Mouse (Mus musculus) R1 (cell line): Measurements from ENCODE around the gene Ggn.
"Not testable (repeated sequence)": the region's sequence is repeated elsewhere in the genome, so short reads cannot be mapped to it uniquely, and the experiment has no call there.

Source experiments
- DNase-seq: peaks from one replicate; pipeline ENCODE4 v3.0.0-alpha.2; 2018; ENCODE audit warnings: low read depth, low spot score

Gene Ggn

GRCm38 (mm10) chr7:29170066-29170754 is at the start of gene Ggn, which contains the start of gene Spred3:
Gene Ggn (plus strand): TSS chr7:29170210.
Gene Spred3 (minus strand): TSS chr7:29170411.
- peak; percentile 92 for DNase-seq

- peak; percentile 49 for DNase-seq
Measured at GRCm38 (mm10) chr7:29122821-29123220, 47.2 kb upstream of the Ggn start.

DNA sequence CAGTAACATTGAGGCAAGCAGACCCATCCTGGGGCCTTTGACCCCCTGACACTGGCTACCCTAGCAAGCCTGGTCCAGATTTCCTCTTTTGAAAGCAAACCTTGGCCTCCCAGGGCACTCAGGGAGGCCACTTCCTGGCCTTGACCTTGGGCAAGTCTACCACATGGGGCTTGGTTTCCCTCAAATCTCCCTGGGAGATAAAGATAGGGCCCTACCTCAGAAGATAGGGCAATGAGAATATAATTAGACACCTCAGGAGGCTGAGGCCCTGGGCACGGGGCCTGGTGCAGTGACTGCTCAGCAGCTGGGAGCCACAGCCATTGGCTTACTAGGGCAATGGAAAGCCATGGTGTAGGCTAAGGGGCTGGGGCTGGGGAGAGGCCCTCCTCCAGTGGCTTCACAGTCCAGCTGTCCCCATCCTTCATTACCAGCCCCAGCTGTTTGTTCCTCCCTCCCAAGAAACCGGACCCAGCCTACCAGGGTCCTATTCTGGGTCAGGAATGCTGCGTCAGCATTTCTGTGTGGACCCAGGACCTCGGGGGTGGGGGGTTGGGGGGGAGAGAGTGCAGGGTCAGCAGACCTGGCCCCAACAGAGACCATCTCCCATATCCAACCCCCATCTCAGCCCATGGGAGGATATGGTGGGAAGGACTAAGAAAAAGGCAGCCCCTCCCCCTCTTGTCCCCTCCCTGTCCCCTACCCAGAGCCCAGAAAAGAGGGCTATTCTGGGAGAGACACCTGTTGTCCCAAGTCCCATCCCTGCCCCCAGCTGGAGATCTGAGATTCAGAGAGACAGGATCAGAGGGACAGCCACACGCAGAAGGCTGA is 46.3 kb upstream of the Ggn start:
- DNase-seq: no peak

- peak; percentile 95 for DNase-seq
Measured at GRCm38 (mm10) chr7:29124970-29125369, 45.0 kb upstream of the Ggn start, which contains the start of gene Ryr1. Gene Ryr1 (minus strand): TSS chr7:29125179.

- DNase-seq: peak; percentile 87
Measured at GRCm38 (mm10) chr7:29126173-29126915, 43.7 kb upstream of the Ggn start.

- peak; percentile 48 for DNase-seq
Measured at GRCm38 (mm10) chr7:29128725-29129124, 41.3 kb upstream of the Ggn start.

DNA sequence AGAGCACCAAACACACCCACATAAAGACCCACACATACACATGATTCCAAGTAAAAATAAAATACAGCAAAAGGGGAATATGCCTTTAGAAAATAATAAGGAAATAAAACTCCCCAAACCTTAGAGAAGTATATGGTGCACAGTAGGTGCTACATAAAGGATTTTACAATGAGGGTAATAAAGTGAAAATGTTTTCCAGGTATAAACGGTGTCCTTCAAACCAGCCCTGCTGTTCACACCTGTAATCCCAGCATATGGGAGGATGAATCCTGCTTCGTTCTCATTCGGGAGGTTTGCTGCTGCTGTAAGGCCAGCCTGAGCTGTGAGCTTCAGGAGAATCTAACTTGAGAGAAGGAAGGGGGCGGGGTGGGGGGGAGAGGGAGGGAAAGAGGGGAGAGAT is 35.8 kb upstream of the Ggn start:
- no peak for DNase-seq

DNA sequence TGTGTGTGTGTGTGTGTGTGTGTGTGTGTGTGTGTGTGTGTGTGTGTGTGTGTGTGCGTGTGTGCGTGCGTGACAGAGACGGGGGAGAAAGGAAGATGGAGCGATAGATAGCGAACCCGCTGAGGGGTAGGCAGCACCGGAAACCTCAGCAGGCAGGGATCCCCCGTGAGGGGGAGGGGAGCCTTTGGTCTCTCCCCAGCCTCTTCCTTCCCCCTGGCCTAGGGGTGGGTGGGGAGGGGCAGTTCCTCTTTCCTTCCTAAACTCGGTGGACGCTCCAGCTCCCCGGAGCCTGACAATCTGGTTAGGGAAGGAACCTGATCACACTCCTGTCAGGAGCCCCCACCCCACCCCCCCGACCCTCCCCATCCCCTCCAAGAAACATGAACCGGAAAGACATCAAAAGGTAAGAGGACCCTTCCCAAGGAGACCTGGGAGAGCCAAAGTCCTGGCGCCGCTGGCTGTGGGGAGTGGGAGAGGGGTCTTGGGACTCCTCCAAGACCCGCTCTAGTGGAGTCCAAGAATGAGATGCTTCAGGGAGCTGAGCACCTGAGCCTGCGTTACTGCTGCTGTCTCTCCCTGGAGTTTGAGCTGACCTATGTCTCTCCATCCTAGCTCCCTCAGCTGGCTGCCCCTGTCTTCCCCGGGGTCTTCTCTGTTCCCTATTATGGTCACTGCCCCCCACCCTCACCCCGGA is 35.2 kb upstream of the Ggn start, which contains the start of gene Rasgrp4:
TSS of gene Rasgrp4 (plus strand) at position 159 of the 694 bp plus-strand sequence.
- DNase-seq: peak; percentile 61

DNA sequence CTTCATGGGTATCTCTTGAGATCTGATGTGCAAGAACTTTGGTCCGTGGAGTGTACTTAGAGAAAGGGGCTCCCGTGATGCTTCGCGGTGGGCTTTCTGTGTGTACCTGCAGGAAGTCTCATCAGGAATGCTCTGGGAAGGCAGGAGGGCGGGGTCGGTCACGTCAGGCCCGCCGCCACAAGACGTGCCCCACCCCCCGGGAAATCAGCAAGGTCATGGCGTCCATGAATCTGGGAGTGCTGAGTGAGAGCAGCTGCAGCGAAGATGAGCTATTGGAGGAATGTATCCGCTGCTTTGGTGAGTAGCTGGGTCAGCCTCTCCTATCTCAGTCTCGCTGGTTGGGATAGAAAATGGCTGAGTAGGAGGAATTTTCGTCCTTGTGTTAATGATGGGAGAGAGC is 32.6 kb upstream of the Ggn start:
- DNase-seq: peak; percentile 97

DNA sequence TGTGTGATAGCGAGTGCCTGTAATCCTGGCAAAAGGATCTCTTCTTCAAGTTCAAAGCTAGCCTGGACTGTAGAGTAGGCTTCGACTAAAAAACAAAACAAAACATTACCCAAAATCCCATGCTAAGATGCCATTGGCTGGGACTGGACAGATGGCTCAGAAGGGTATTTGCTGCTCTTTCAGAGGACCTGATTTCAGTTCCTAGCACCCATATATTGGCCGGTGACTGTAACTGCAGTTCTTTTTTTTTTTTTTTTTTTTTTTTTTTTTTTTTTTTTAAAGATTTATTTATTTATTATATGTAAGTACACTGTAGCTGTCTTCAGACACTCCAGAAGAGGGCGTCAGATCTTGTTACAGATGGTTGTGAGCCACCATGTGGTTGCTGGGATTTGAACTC is 30.8 kb upstream of the Ggn start:
- not testable (repeated sequence) for DNase-seq

DNA sequence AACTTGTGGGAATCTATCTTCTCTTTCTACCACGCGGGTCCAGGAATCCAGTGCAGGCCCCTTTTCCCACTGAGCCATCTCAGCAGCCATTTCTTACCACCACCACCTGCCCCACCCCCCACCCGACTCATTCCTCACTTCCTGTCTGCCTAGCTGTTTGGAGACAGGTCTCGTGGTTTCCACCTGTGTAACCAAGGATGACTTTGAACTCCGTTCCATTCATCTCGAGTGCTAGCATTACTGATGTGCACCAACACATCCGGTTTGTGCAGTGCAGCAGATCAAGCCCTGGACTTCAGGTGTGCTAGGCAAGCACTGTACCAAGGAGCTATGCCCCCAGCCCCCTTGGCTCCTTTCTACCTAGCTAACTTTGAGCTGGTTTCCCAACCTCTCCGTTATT is 28.6 kb upstream of the Ggn start:
- no peak for DNase-seq

GRCm38 (mm10) chr7:29144006-29144405 is 26.0 kb upstream of the Ggn start:
- peak; percentile 62 for DNase-seq

- DNase-seq: no peak
Measured at GRCm38 (mm10) chr7:29146625-29147367, 23.2 kb upstream of the Ggn start.

- no peak for DNase-seq
Measured at GRCm38 (mm10) chr7:29148771-29149170, 21.2 kb upstream of the Ggn start.

- no peak for DNase-seq
Measured at GRCm38 (mm10) chr7:29151486-29151885, 18.5 kb upstream of the Ggn start.

- DNase-seq: peak; percentile 86
Measured at GRCm38 (mm10) chr7:29154018-29154720, 15.8 kb upstream of the Ggn start.

DNA sequence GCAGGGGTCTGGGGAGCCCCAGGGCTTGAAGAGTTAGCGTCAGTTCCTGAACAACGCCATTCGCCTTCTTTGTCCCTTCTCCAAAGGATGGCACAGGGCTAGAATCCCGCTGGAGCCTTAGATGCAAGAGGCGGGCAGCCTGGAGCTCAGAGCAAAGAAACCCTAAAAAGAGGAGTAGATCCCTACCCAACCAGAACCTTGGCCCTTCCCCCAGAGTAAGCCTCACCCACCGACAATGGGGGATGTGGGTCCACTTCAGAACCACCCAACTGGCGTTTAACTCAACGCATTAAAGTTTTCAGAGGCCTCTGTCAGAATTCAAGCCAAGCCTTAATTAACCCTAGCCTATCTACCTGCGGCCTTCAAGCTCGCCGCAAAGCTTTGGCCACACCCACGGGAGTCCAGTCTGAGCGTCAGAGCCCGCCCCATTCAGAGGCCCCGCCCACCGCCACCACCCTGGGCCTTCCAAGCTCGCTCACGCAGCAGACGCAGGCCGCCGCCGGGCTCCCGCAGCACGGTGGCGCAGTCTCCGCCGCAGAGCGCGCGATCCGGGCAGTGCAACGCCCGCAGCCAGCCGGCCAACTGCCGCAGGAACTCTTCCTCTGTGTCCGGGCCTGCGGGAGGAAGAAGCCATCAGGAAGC is 14.7 kb upstream of the Ggn start:
- peak; percentile 93 for DNase-seq

GRCm38 (mm10) chr7:29155838-29156782 is 13.9 kb upstream of the Ggn start, which contains the start of gene Fam98c:
Gene Fam98c (minus strand): TSS chr7:29156234.
- DNase-seq: peak; percentile 93
